Mouse (Mus musculus) heart, postnatal 10 days (tissue): Measurements from ENCODE around the gene Epop. TPM values are rescaled to one million over a fixed set of nuclear protein-coding genes. Genes with fewer than 3 reads are reported as not detected.

Source experiments
- DNase-seq, 2 experiments: peaks; one replicate each; pipeline ENCODE4 v3.0.0; 2021
- intact Hi-C: fragments of 180-260 bp; cut with DNase I; formaldehyde crosslinking; loops from one replicate; pipeline ENCODE4 v1.15.1; 2025
- total RNA-seq, 2 experiments: library from RNA; stranded (reverse); gene quantifications; 2 replicates each; pipeline ENCODE4 v1.2.3; 2021

The Epop gene
- total RNA-seq, 2 experiments from 2014 or later, result 0.57 to 1.0 TPM

GRCm38 (mm10) chr11:97631938-97632337 lies 2.4 kb upstream of the Epop start:
- DNase-seq, result peak; percentile 86 to 93
- intact Hi-C loops, result loop anchor here (1.0 to 5.0 kb wide), 2 partner anchors 58 to 275 kb away; no protein-coding TSS in a partner anchor

- DNase-seq, result no peak
- intact Hi-C loops, result loop anchor here (5.0 kb wide), 1 partner anchor 274 kb away; no protein-coding TSS in a partner anchor
Observed at GRCm38 (mm10) chr11:97631500-97631899, 2.0 kb upstream of the Epop start.

- no peak for DNase-seq
- intact Hi-C loops, result loop anchor here (5.0 kb wide), 1 partner anchor 274 kb away; no protein-coding TSS in a partner anchor
Observed at GRCm38 (mm10) chr11:97631046-97631445, 1.5 kb upstream of the Epop start.

- intact Hi-C loops, result no loop called here
Observed at GRCm38 (mm10) chr11:97628568-97629518, 659 bp downstream of the Epop start.

GRCm38 (mm10) chr11:97628303-97628567 lies 1.3 kb downstream of the Epop start:
- intact Hi-C loops, result no loop called here
- peak; percentile 32 to 35 for DNase-seq

More at GRCm38 (mm10) chr11:97628568-97629518, 659 bp downstream of the Epop start:
- DNase-seq, result no peak

GRCm38 (mm10) chr11:97627556-97628302 lies 1.8 kb downstream of the Epop start:
- DNase-seq, result no peak
- intact Hi-C loops, result no loop called here

GRCm38 (mm10) chr11:97626850-97627249 lies 2.7 kb downstream of the Epop start:
- intact Hi-C loops, result no loop called here
- DNase-seq, result no peak

GRCm38 (mm10) chr11:97626431-97626830 lies 3.1 kb downstream of the Epop start:
- intact Hi-C loops, result no loop called here
- no peak for DNase-seq

GRCm38 (mm10) chr11:97625551-97625950 lies 4.0 kb downstream of the Epop start:
- intact Hi-C loops, result no loop called here
- no peak for DNase-seq

GRCm38 (mm10) chr11:97623166-97623565 lies 6.3 kb downstream of the Epop start:
- intact Hi-C loops, result loop anchor here (5.0 kb wide), 2 partner anchors 146 to 216 kb away; no protein-coding TSS in a partner anchor
- DNase-seq, result no peak

- DNase-seq, result peak; percentile 75 to 83
- intact Hi-C loops, result loop anchor here (1.0 to 5.0 kb wide), 3 partner anchors 91 to 215 kb away; no protein-coding TSS in a partner anchor
Observed at GRCm38 (mm10) chr11:97622440-97622839, 7.1 kb downstream of the Epop start.

GRCm38 (mm10) chr11:97619391-97619795 lies 10.1 kb downstream of the Epop start:
- intact Hi-C loops, result loop anchor here (5.0 kb wide), 1 partner anchor 42 kb away; the partner anchor contains the start of gene Srcin1
- peak; percentile 74 to 84 for DNase-seq

- intact Hi-C loops, result loop anchor here (5.0 kb wide), 1 partner anchor 41 kb away; the partner anchor contains the start of gene Srcin1
- no peak for DNase-seq
Observed at GRCm38 (mm10) chr11:97618368-97618767, 11.1 kb downstream of the Epop start.

GRCm38 (mm10) chr11:97615276-97615675 lies 14.2 kb downstream of the Epop start:
- no peak for DNase-seq
- intact Hi-C loops, result loop anchor here (5.0 kb wide), 1 partner anchor 38 kb away; the partner anchor contains the start of gene Srcin1

GRCm38 (mm10) chr11:97611076-97611475 lies 18.4 kb downstream of the Epop start:
- intact Hi-C loops, result no loop called here
- no peak for DNase-seq

- DNase-seq, result no peak
- intact Hi-C loops, result no loop called here
Observed at GRCm38 (mm10) chr11:97609743-97610142, 19.8 kb downstream of the Epop start.

- no peak for DNase-seq
- intact Hi-C loops, result no loop called here
Observed at GRCm38 (mm10) chr11:97608933-97609332, 20.6 kb downstream of the Epop start.

GRCm38 (mm10) chr11:97607056-97607725 lies 22.3 kb downstream of the Epop start:
- no peak for DNase-seq
- intact Hi-C loops, result no loop called here

GRCm38 (mm10) chr11:97603891-97604290 lies 25.6 kb downstream of the Epop start:
- intact Hi-C loops, result no loop called here

GRCm38 (mm10) chr11:97602223-97602622 lies 27.3 kb downstream of the Epop start:
- intact Hi-C loops, result no loop called here
- DNase-seq, result no peak

More at GRCm38 (mm10) chr11:97603891-97604290, 25.6 kb downstream of the Epop start:
- DNase-seq, result peak; percentile 29 to 50
